Mouse (Mus musculus) T-cell, adult 66 days (primary cell): ENCODE measurements around the gene Serpini2. TPM values are rescaled to one million over a fixed set of nuclear protein-coding genes. Genes with fewer than 3 reads are reported as not detected.

Source experiments
- total RNA-seq, 2 experiments: library from RNA; stranded (reverse); gene quantifications; 3 replicates in 1 of 2; 4 replicates in 1 of 2; pipeline ENCODE4 v1.2.4; 2023

The Serpini2 gene
- total RNA-seq: not detected

DNA sequence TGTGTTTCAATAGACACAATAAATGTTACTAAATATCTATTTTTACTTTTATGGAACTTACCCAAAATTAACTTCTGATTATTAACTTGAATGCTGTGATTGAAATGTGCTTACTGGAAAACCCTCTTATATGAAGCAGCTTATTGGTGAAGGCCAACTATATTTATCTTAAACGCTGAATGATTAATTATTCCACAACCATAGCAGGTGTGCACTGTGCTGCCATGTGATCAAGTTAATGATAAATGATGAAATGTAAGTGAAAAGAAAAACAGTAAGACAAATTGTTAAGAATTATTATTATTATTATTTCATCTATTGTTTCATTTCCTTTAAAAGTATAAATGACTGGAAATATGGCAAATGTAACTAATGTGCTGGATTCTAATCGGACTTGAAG lies at the start of gene Serpini2:
Serpini2 (minus strand) TSS at position 101 of the 400 bp plus-strand sequence.

Other genes with a start within 250 kb of the Serpini2 start
- not detected for gene Zbbx, start 105.0 kb downstream of the Serpini2 start, total RNA-seq
- gene Wdr49, start 212.1 kb upstream of the Serpini2 start, total RNA-seq: 1 to 10 TPM; 1.7 to 1.9 TPM